ENCODE assay signal across 38 mouse cellular contexts in genomic region chr8:65126014-65126413, GRCm38 (mm10). TPM values are rescaled to one million over a fixed set of nuclear protein-coding genes. Genes with fewer than 3 reads are reported as not detected.
"Had no signal": no experiment of that assay in that cellular context is flagged by ENCODE, and none has a peak within 500 bp of the region (broad histone marks: within the 10 kb centered on the region; RNA-seq: fewer than 3 reads in every experiment).

No protein-coding gene starts in this region.

- H3K4me2 ChIP-seq: heart, embryonic 11.5 days; heart, embryonic 13.5 days; heart, embryonic 15.5 days; hindbrain, embryonic 13.5 days; hindbrain, embryonic 15.5 days; limb, embryonic 13.5 days; limb, embryonic 15.5 days; liver, embryonic 12.5 days had no signal

- DNase-seq: forebrain, postnatal 0 days; gastrocnemius, postnatal 14 days; gastrocnemius, postnatal 36 days; heart, adult 11 months; heart, adult 2 months; heart, postnatal 14 days; heart, postnatal 36 days; kidney, adult 18-20 months; kidney, adult 8-10 months; kidney, postnatal 10 days; kidney, postnatal 25 days; kidney, postnatal 4 days; left cerebral cortex, postnatal 4 days had no signal

- ATAC-seq: forebrain, postnatal 0 days; hindbrain, postnatal 0 days; liver, embryonic 12.5 days had no signal

- H3K27ac ChIP-seq: heart, adult 2 months; heart, embryonic 13.5 days; heart, embryonic 15.5 days; hindbrain, embryonic 13.5 days; hindbrain, embryonic 15.5 days; hindbrain, postnatal 0 days; layer of hippocampus, adult 2 months; left cerebral cortex, adult 2 months; limb, embryonic 13.5 days; limb, embryonic 15.5 days; liver, embryonic 12.5 days had no signal

- H3K27me3 ChIP-seq: heart, embryonic 13.5 days; heart, embryonic 15.5 days; hindbrain, embryonic 13.5 days; hindbrain, embryonic 15.5 days; limb, embryonic 13.5 days; limb, embryonic 15.5 days; liver, embryonic 12.5 days had no signal

- H3K4me1 ChIP-seq: heart, embryonic 13.5 days; heart, embryonic 15.5 days; hindbrain, embryonic 13.5 days; hindbrain, embryonic 15.5 days; limb, embryonic 13.5 days; limb, embryonic 15.5 days; liver, embryonic 12.5 days had no signal

- H3K36me3 ChIP-seq: heart, embryonic 13.5 days; heart, embryonic 15.5 days; hindbrain, embryonic 13.5 days; hindbrain, embryonic 15.5 days; limb, embryonic 13.5 days; limb, embryonic 15.5 days; liver, embryonic 12.5 days had no signal

- H3K9ac ChIP-seq: forebrain, postnatal 0 days; heart, embryonic 13.5 days; heart, embryonic 15.5 days; hindbrain, embryonic 13.5 days; hindbrain, embryonic 15.5 days; limb, embryonic 13.5 days; limb, embryonic 15.5 days; liver, embryonic 12.5 days had no signal

- H3K4me3 ChIP-seq: heart, adult 2 months; heart, embryonic 13.5 days; heart, embryonic 15.5 days; hindbrain, embryonic 13.5 days; hindbrain, embryonic 15.5 days; layer of hippocampus, adult 2 months; left cerebral cortex, adult 2 months; limb, embryonic 13.5 days; limb, embryonic 15.5 days; liver, embryonic 12.5 days had no signal

- H3K9me3 ChIP-seq: heart, embryonic 13.5 days; heart, embryonic 15.5 days; hindbrain, embryonic 13.5 days; hindbrain, embryonic 15.5 days; limb, embryonic 13.5 days; limb, embryonic 15.5 days; liver, embryonic 12.5 days had no signal

RNA-seq across cellular contexts. Expression of gene BC030870, which starts 3.3 kb away (rescaled TPM):
- total RNA-seq: forebrain, postnatal 0 days; gastrocnemius, adult 18-20 months; gastrocnemius, adult 8-10 months; gastrocnemius, postnatal 14 days; gastrocnemius, postnatal 36 days; heart, adult 2 months; heart, postnatal 14 days; heart, postnatal 36 days; hematopoietic stem cell, adult 5-6 weeks; hindbrain, postnatal 0 days; layer of hippocampus, adult 2 months; layer of hippocampus, postnatal 10 days; layer of hippocampus, postnatal 25 days; left cerebral cortex, adult 2 months; left cerebral cortex, postnatal 10 days; left cerebral cortex, postnatal 25 days; left cerebral cortex, postnatal 4 days had no signal
- polyA plus RNA-seq: forebrain, postnatal 0 days; gonadal fat pad, adult 2 months; heart, adult 2 months; heart, embryonic 11.5 days; heart, embryonic 15.5 days; heart, postnatal 0 days; hindbrain, embryonic 11.5 days; hindbrain, embryonic 13.5 days; hindbrain, postnatal 0 days; limb, embryonic 11.5 days; limb, embryonic 15.5 days; liver, embryonic 12.5 days had no signal

RNA-seq across cellular contexts. Expression of gene Gm10663, which starts 51.2 kb away (rescaled TPM):
- total RNA-seq: forebrain, postnatal 0 days; gastrocnemius, adult 18-20 months; gastrocnemius, adult 8-10 months; gastrocnemius, postnatal 14 days; gastrocnemius, postnatal 36 days; heart, adult 2 months; heart, postnatal 14 days; heart, postnatal 36 days; hematopoietic stem cell, adult 5-6 weeks; hindbrain, postnatal 0 days; layer of hippocampus, adult 2 months; layer of hippocampus, postnatal 10 days; layer of hippocampus, postnatal 25 days; left cerebral cortex, adult 2 months; left cerebral cortex, postnatal 10 days; left cerebral cortex, postnatal 25 days; left cerebral cortex, postnatal 4 days had no signal
- polyA plus RNA-seq: forebrain, postnatal 0 days; gonadal fat pad, adult 2 months; heart, adult 2 months; heart, embryonic 11.5 days; heart, embryonic 13.5 days; heart, embryonic 15.5 days; heart, postnatal 0 days; hindbrain, embryonic 11.5 days; hindbrain, embryonic 13.5 days; hindbrain, embryonic 15.5 days; hindbrain, postnatal 0 days; intestine, embryonic 14.5 days; kidney, embryonic 14.5 days; kidney, embryonic 16.5 days; limb, embryonic 11.5 days; limb, embryonic 13.5 days; limb, embryonic 15.5 days; liver, embryonic 12.5 days had no signal
